Mouse (Mus musculus): ENCODE results near the gene Gpr87.

DNA sequence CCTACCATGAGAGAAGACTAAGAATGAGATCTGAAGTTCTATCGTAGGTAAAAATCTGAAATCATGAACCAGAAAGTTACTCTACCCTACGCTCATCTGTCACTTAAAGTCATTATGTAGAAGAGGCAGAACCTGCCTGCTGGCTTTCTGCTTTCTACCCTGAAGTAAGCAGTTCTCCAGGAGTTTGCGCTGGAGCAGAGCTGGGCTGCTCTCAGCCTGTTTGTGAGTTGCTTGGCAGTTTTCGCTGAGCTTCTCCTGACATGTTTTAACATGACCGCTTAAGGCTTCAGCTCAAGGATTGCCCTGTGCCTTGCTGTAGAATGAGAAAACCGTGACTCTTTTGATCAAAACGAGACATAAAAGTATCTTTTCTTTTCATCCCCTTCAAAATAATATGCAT lies 805 bp downstream of the Gpr87 start:
- no peak for TF ChIP-seq EP300 (IDR thresholded peaks at IDR 0.05)
- no peak for TF ChIP-seq CTCF (IDR thresholded peaks at IDR 0.05)

Data from lung, postnatal 0 days (tissue).